7 mouse cellular contexts compared by ENCODE assay signal in the genomic region with DNA sequence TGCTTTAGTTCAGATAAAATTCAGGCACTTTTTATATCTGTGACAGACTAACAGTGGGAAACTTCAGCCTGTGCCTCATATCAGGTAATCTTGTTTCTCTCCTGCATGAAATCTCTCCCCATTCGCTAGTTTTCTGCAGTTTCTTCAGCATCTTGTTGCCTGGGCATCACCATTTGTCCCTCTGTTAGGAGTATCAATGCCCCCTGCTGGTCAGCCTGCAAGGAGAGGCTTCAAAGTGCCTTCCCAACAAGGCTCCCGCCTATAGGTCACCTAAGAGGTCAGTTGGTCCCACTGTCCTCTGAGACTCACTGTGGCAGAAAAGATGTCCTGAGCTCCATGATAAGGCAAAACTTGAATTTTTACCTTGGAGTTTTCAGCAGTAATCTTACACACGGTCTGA.
A peak's percentile ranks its signal among the peaks of the same experiment; 100 is the strongest.
DNase-seq lines count a peak whose midpoint lies in the region; ATAC-seq and TF ChIP-seq lines count a peak whose summit lies in the region.

No protein-coding gene starts in this region.

- DNase-seq in left cerebral cortex, postnatal 14 days (ENCODE audit: low spot score in 2 of 2): peak; percentile 6 to 32
- DNase-seq in left cerebral cortex, postnatal 36 days (ENCODE audit: low spot score in 2 of 2): no peak
- DNase-seq in Muller cell, postnatal 12 days (ENCODE audit: inconsistent ontology term): peak; percentile 9
- peak; percentile 61 for DNase-seq in brain, embryonic 14.5 days (ENCODE audit: low read depth)
- peak; percentile 44 to 54 for DNase-seq in heart, postnatal 36 days
- DNase-seq in thymus, postnatal 4 days: peak; percentile 48

- peak; percentile 50; the same call in 1 of the 2 replicates for TF ChIP-seq CTCF in brain, embryonic 14.5 days (IDR thresholded peaks at IDR 0.05; ENCODE audit: borderline replicate concordance, extremely low read depth, insufficient read depth, insufficient read length)

- no peak for TF ChIP-seq POLR2A in brain, embryonic 14.5 days (IDR thresholded peaks at IDR 0.05; ENCODE audit: borderline replicate concordance, extremely low read depth, insufficient read depth, insufficient read length, poor library complexity, severe bottlenecking)

- peak; percentile 30; the same call in 1 of the 2 replicates for ATAC-seq in megakaryocyte, adult 5-6 weeks (ENCODE audit: poor library complexity, severe bottlenecking)

- intact Hi-C loops in left cerebral cortex, postnatal 14 days (cut with DNase I): no loop called here
- intact Hi-C loops in left cerebral cortex, postnatal 36 days (cut with DNase I): no loop called here
- intact Hi-C loops in heart, postnatal 36 days (cut with DNase I): loop anchor here (10.0 kb wide), 1 partner anchor 599 kb away; no protein-coding TSS in a partner anchor

Comparison
In these comparisons a context has a peak if more than half of its experiments do, and no peak if none do; other contexts are left out.
1. DNase-seq: peak in left cerebral cortex, postnatal 14 days (2 of 2), Muller cell, postnatal 12 days (single experiment), brain, embryonic 14.5 days (single experiment), heart, postnatal 36 days (2 of 2) and thymus, postnatal 4 days (single experiment); none in left cerebral cortex, postnatal 36 days (0 of 2).